Mouse (Mus musculus): Measurements from ENCODE around the gene Alb. TPM values are rescaled to one million over a fixed set of nuclear protein-coding genes. Genes with fewer than 3 reads are reported as not detected.

The Alb gene
- polyA plus RNA-seq, 1 experiment from 2014 or later, result not detected

GRCm38 (mm10) chr5:90477308-90478140, 16.8 kb downstream of the Alb start:
- no peak overlapping the region for H3K4me3 ChIP-seq (ENCODE audit: low read depth, low read length)
- H3K27ac ChIP-seq (ENCODE audit: low read length), result no peak overlapping the region
- no peaks in the 10 kb centered on the region for H3K9me3 ChIP-seq (replicated peaks; ENCODE audit: control insufficient read depth, low read length, poor library complexity, severe bottlenecking)
- no peak overlapping the region for H3K9ac ChIP-seq (ENCODE audit: low read depth, low read length)
- no peaks in the 10 kb centered on the region for H3K36me3 ChIP-seq (ENCODE audit: control insufficient read depth, insufficient read depth, low read length)
- no peak overlapping the region for H3K4me2 ChIP-seq (ENCODE audit: low read length)
- no peaks in the 10 kb centered on the region for H3K27me3 ChIP-seq (ENCODE audit: control insufficient read depth, insufficient read depth, low read depth, low read length)
- no peaks in the 10 kb centered on the region for H3K4me1 ChIP-seq (ENCODE audit: control insufficient read depth, insufficient read depth, low read length)
- WGBS, result 82% methylated on average over 7 of the region's 7 CpGs
- ATAC-seq, result no peak

DNA sequence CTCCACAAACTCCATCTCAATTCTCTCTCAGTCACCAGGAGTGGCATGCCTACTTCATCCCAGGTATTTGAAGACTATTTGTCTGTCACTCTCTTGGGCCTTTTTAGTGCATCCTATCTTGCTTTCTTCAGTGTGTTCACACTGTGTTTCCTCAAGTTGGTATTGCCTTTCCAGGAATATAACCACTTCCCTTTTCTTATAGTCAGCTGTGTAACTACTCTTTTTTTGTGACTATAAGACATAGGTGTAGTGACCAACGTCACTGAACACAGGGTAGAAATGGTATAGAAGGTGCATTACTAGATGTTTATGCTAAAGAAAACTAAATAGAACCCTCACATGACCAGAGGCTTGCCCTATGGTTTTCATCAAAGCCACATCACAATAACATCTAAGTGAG, 18.2 kb downstream of the Alb start:
- Histone ChIP-seq H3K27me3 (ENCODE audit: control insufficient read depth, insufficient read depth, low read depth, low read length) (no peaks in the 10 kb centered on the region), H3K9me3 (replicated peaks; ENCODE audit: control insufficient read depth, low read length, poor library complexity, severe bottlenecking) (no peaks in the 10 kb centered on the region), H3K4me2 (ENCODE audit: low read length) (no peak overlapping the region), H3K4me3 (ENCODE audit: low read depth, low read length) (no peak overlapping the region), H3K4me1 (ENCODE audit: control insufficient read depth, insufficient read depth, low read length) (no peaks in the 10 kb centered on the region), H3K36me3 (ENCODE audit: control insufficient read depth, insufficient read depth, low read length) (no peaks in the 10 kb centered on the region), H3K27ac (ENCODE audit: low read length) (no peak overlapping the region), H3K9ac (ENCODE audit: low read depth, low read length) (no peak overlapping the region)
- ATAC-seq, result no peak
- WGBS, result 83% methylated on average over 1 of the region's 1 CpGs

DNA sequence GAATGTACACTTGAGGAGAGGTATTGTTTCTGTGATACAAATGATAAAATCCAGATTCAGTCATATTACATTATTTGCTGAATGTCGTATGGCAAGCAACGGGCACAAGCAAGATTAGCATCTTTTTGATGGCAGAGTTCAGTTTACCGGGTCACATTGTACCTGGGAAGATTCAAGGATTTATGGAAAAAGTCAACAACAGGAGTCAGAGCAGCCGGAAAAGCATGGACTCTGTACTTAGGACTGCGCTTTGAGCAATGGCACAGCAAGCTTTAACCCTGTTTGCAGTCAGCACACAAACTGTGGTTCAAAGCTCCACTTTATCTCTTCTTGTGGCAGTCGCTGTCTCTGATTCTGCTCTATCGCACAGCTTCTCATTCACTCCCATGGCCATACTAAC, 24.9 kb downstream of the Alb start:
- 98% methylated on average over 7 of the region's 7 CpGs for WGBS
- H3K27me3 ChIP-seq (ENCODE audit: control insufficient read depth, insufficient read depth, low read depth, low read length), result no peaks in the 10 kb centered on the region
- H3K4me2 ChIP-seq (ENCODE audit: low read length), result no peak overlapping the region
- H3K4me1 ChIP-seq (ENCODE audit: control insufficient read depth, insufficient read depth, low read length), result no peaks in the 10 kb centered on the region
- no peaks in the 10 kb centered on the region for H3K36me3 ChIP-seq (ENCODE audit: control insufficient read depth, insufficient read depth, low read length)
- no peak overlapping the region for H3K4me3 ChIP-seq (ENCODE audit: low read depth, low read length)
- H3K9me3 ChIP-seq (replicated peaks; ENCODE audit: control insufficient read depth, low read length, poor library complexity, severe bottlenecking), result no peaks in the 10 kb centered on the region
- H3K27ac ChIP-seq (ENCODE audit: low read length), result no peak overlapping the region
- no peak for ATAC-seq
- H3K9ac ChIP-seq (ENCODE audit: low read depth, low read length), result no peak overlapping the region

DNA sequence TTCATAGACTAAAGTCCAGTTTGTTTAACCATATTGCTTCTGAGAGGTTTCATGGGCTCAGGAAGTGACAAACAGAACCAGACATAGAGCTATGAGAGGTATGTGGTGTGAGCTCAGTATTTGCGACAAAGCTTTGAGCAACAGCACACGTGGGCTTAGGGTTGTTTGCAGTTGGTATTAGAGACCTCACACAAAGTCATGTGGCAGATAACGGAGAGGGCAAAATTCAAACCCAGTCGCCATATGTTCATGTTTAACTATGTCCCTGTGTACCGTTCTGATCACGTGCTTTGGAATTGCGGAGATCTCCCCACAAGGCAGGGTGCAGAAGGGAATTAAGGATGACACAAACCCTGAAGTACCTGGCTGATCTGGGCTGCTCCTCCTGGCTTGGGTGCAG, 27.6 kb downstream of the Alb start:
- 83% methylated on average over 7 of the region's 7 CpGs for WGBS
- Histone ChIP-seq H3K4me1 (ENCODE audit: control insufficient read depth, insufficient read depth, low read length) (no peaks in the 10 kb centered on the region), H3K36me3 (ENCODE audit: control insufficient read depth, insufficient read depth, low read length) (no peaks in the 10 kb centered on the region)

DNA sequence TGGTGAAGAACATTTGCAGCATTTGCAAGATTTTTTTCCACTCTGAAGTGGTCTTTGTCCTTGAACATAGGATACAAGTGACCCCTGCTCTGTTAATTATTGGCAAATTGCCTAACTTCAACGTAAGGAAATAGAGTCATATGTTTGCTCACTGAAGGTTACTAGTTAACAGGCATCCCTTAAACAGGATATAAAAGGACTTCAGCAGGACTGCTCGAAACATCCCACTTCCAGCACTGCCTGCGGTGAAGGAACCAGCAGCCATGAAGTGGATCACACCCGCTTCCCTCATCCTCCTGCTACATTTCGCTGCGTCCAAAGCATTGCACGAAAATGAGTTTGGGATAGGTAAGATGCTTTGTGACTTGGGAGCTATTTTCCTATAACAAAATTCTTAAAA, 29.8 kb downstream of the Alb start, which contains the start of gene Afp:
TSS of gene Afp (plus strand) at position 220 of the 400 bp plus-strand sequence.
- H3K4me3 ChIP-seq (ENCODE audit: low read depth, low read length), result no peak within 1 kb of the TSS
- no peak within 1 kb of the TSS for H3K27ac ChIP-seq (ENCODE audit: low read length)
- H3K27me3 ChIP-seq (ENCODE audit: control insufficient read depth, insufficient read depth, low read depth, low read length), result no peaks in the 10 kb centered on the region
- H3K36me3 ChIP-seq (ENCODE audit: control insufficient read depth, insufficient read depth, low read length), result no peaks in the 10 kb centered on the region
- no peaks in the 10 kb centered on the region for H3K4me1 ChIP-seq (ENCODE audit: control insufficient read depth, insufficient read depth, low read length)
- ATAC-seq, result no peak
- WGBS, result 92% methylated on average over 7 of the region's 7 CpGs
- no peak within 1 kb of the TSS for H3K9ac ChIP-seq (ENCODE audit: low read depth, low read length)
- H3K4me2 ChIP-seq (ENCODE audit: low read length), result no peak within 1 kb of the TSS
- H3K9me3 ChIP-seq (replicated peaks; ENCODE audit: control insufficient read depth, low read length, poor library complexity, severe bottlenecking), result no peaks in the 10 kb centered on the region

More for the DNA sequence above, 27.6 kb downstream of the Alb start:
- H3K27ac ChIP-seq (ENCODE audit: low read length), result no peak overlapping the region
- no peaks in the 10 kb centered on the region for H3K27me3 ChIP-seq (ENCODE audit: control insufficient read depth, insufficient read depth, low read depth, low read length)
- no peak for ATAC-seq
- H3K9ac ChIP-seq (ENCODE audit: low read depth, low read length), result no peak overlapping the region
- H3K4me2 ChIP-seq (ENCODE audit: low read length), result no peak overlapping the region
- no peaks in the 10 kb centered on the region for H3K9me3 ChIP-seq (replicated peaks; ENCODE audit: control insufficient read depth, low read length, poor library complexity, severe bottlenecking)
- H3K4me3 ChIP-seq (ENCODE audit: low read depth, low read length), result no peak overlapping the region

DNA sequence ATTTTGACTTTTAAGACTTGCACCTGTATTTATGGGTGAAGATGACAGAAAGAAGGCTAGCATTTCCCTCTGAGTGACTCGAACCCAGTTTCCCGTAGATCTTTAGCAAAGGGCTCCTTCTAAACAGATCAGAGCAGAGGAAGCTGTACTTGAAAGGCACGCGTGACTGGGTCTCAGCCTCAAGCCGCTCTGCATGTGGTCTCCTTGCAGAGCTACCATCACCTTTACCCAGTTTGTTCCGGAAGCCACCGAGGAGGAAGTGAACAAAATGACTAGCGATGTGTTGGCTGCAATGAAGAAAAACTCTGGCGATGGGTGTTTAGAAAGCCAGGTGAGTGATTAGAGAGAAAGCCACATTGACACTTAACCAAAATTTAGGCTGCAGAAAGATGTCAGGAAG, 31.7 kb downstream of the Alb start:
- Histone ChIP-seq H3K9me3 (replicated peaks; ENCODE audit: control insufficient read depth, low read length, poor library complexity, severe bottlenecking) (no peaks in the 10 kb centered on the region), H3K4me3 (ENCODE audit: low read depth, low read length) (no peak overlapping the region), H3K4me1 (ENCODE audit: control insufficient read depth, insufficient read depth, low read length) (no peaks in the 10 kb centered on the region), H3K27me3 (ENCODE audit: control insufficient read depth, insufficient read depth, low read depth, low read length) (no peaks in the 10 kb centered on the region), H3K4me2 (ENCODE audit: low read length) (no peak overlapping the region), H3K27ac (ENCODE audit: low read length) (no peak overlapping the region), H3K36me3 (ENCODE audit: control insufficient read depth, insufficient read depth, low read length) (no peaks in the 10 kb centered on the region), H3K9ac (ENCODE audit: low read depth, low read length) (no peak overlapping the region)
- no peak for ATAC-seq
- 72% methylated on average over 9 of the region's 9 CpGs for WGBS

GRCm38 (mm10) chr5:90494308-90494707, 33.6 kb downstream of the Alb start:
- Histone ChIP-seq H3K27me3 (ENCODE audit: control insufficient read depth, insufficient read depth, low read depth, low read length) (no peaks in the 10 kb centered on the region), H3K4me3 (ENCODE audit: low read depth, low read length) (no peak overlapping the region), H3K4me2 (ENCODE audit: low read length) (no peak overlapping the region), H3K9ac (ENCODE audit: low read depth, low read length) (no peak overlapping the region), H3K27ac (ENCODE audit: low read length) (no peak overlapping the region), H3K4me1 (ENCODE audit: control insufficient read depth, insufficient read depth, low read length) (no peaks in the 10 kb centered on the region), H3K36me3 (ENCODE audit: control insufficient read depth, insufficient read depth, low read length) (no peaks in the 10 kb centered on the region), H3K9me3 (replicated peaks; ENCODE audit: control insufficient read depth, low read length, poor library complexity, severe bottlenecking) (no peaks in the 10 kb centered on the region)
- 91% methylated on average over 4 of the region's 4 CpGs for WGBS
- no peak for ATAC-seq

DNA sequence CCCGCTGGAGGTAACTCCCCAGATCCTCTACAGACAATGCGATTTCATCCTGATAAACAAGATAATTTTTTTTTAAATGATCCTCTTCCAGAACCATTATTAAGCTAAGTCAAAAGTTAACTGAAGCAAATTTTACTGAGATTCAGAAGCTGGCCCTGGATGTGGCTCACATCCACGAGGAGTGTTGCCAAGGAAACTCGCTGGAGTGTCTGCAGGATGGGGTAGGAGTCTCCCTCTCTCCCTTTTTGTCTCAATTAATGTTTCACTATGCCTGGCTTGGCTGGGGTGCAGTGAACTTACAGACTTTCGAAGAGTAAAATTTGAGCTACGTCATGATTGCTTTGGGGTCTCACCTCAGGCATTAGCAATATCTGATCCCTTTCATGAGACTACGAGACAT, 38.8 kb downstream of the Alb start:
- no peaks in the 10 kb centered on the region for H3K36me3 ChIP-seq (ENCODE audit: control insufficient read depth, insufficient read depth, low read length)
- H3K4me1 ChIP-seq (ENCODE audit: control insufficient read depth, insufficient read depth, low read length), result no peaks in the 10 kb centered on the region
- no peak overlapping the region for H3K4me3 ChIP-seq (ENCODE audit: low read depth, low read length)
- H3K9me3 ChIP-seq (replicated peaks; ENCODE audit: control insufficient read depth, low read length, poor library complexity, severe bottlenecking), result no peaks in the 10 kb centered on the region
- no peak overlapping the region for H3K9ac ChIP-seq (ENCODE audit: low read depth, low read length)
- WGBS, result 70% methylated on average over 7 of the region's 7 CpGs
- H3K27ac ChIP-seq (ENCODE audit: low read length), result no peak overlapping the region
- no peak overlapping the region for H3K4me2 ChIP-seq (ENCODE audit: low read length)
- ATAC-seq, result no peak
- no peaks in the 10 kb centered on the region for H3K27me3 ChIP-seq (ENCODE audit: control insufficient read depth, insufficient read depth, low read depth, low read length)

DNA sequence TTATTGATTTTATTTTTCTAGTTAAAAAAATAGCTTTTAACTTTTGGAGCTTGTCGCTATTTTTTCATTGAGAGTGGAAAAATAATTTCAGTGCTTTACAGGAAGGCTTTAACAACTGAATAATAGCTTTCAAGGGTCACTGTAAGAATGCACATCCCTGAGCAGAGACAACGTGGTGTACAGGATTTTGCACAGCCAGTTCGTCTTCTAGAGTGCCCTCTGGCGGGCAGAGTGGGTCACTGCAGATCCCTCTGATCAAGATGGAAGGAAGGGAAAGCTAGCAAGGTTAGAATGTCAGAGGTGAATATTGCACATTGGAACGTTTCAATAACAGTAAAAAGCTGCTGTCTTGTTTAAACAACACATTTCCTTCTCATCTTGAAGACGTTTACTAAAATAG, 40.0 kb downstream of the Alb start:
- H3K4me3 ChIP-seq (ENCODE audit: low read depth, low read length), result no peak overlapping the region
- 0 out of 2 replicates have a peak, but pooled peaks have one; percentile 62 for ATAC-seq

More for the DNA sequence above, 40.0 kb downstream of the Alb start:
- H3K36me3 ChIP-seq (ENCODE audit: control insufficient read depth, insufficient read depth, low read length), result no peaks in the 10 kb centered on the region
- H3K27ac ChIP-seq (ENCODE audit: low read length), result no peak overlapping the region
- H3K9me3 ChIP-seq (replicated peaks; ENCODE audit: control insufficient read depth, low read length, poor library complexity, severe bottlenecking), result no peaks in the 10 kb centered on the region
- H3K27me3 ChIP-seq (ENCODE audit: control insufficient read depth, insufficient read depth, low read depth, low read length), result no peaks in the 10 kb centered on the region
- whole genome bisulfite sequencing, result 4% methylated on average over 6 of the region's 6 CpGs
- no peaks in the 10 kb centered on the region for H3K4me1 ChIP-seq (ENCODE audit: control insufficient read depth, insufficient read depth, low read length)
- no peak overlapping the region for H3K9ac ChIP-seq (ENCODE audit: low read depth, low read length)
- no peak overlapping the region for H3K4me2 ChIP-seq (ENCODE audit: low read length)
